Mouse (Mus musculus): ENCODE measurements at regions not wholly inside any gene's neighbourhood (a gene's known extent, or its start where the extent isn't known, plus 50 kb on each side); places are given as distances from the start of the nearest gene placed in this dataset.
A peak's percentile ranks its signal among the peaks of the same experiment; 100 is the strongest.

DNA sequence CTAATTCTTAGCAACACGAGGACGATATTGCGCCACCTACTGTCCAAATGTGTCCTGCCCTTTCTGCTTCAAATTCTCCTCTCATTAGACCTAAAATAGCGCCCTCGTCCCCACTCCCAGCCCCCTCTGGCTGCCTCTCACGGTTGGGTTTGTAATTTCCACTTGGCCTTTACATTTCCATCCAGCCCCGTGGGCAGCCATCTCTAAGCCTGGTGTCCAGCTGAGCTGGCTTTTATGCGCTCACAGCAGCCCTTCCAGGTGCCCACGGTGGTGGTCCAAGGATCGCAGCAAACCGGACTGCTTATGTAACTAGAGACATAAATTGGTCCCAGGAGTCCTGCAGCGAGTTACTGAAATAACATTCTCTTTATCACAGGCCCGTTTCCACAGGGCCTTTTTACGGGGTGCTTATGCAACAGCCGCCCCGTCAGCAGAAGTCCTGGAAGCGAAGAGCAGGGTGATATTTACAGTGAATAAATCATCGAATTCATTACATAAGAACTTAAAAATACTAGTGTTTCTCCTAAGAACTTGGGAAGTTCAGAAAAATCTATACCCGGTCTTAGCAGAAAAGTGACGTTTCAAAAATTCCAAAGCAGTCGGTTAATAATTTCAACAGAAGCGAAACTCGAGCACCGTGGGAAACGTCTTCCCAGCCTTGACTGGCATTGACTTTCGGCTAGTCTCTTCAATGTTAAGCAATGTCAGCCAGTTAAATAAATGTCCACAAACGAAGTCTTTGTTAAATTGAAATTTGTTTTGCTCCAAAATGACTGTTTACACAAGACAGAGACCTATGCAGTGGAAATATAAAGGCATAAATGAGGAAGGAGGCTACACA lies 57.3 kb upstream of the Cpsf6 start:
- TF ChIP-seq POLR2A (IDR thresholded peaks at IDR 0.05; ENCODE audit: extremely low read depth, insufficient read depth, low read length), result no peak
- TF ChIP-seq CTCF (IDR thresholded peaks at IDR 0.05; ENCODE audit: extremely low read depth, insufficient read depth, low read length), result peak; percentile 61
